Mouse (Mus musculus) myocyte (in vitro differentiated cells): ENCODE results near the gene Txndc2. TPM values are rescaled to one million over a fixed set of nuclear protein-coding genes. Genes with fewer than 3 reads are reported as not detected.
A peak's percentile ranks its signal among the peaks of the same experiment; 100 is the strongest.

ENCODE experiments used
- H3K27me3 ChIP-seq: one replicate; pipeline ENCODE4 v1.6.1; 2011; ENCODE audit not compliant: control insufficient read depth, insufficient read depth, insufficient read length
- H3K36me3 ChIP-seq: one replicate; pipeline ENCODE4 v1.6.1; 2011; ENCODE audit not compliant: control insufficient read depth, insufficient read depth
- H3K4me2 ChIP-seq: one replicate; pipeline ENCODE4 v1.6.1; 2011; ENCODE audit warnings: low read depth, control low read depth
- H3K4me3 ChIP-seq: one replicate; pipeline ENCODE4 v1.5.1; 2011; ENCODE audit warnings: mild to moderate bottlenecking, control low read depth, moderate library complexity
- H3K79me2 ChIP-seq: one replicate; pipeline ENCODE4 v1.6.1; 2011; ENCODE audit not compliant: control insufficient read depth, insufficient read depth
- H3ac ChIP-seq: one replicate; pipeline ENCODE4 v1.6.1; 2011; ENCODE audit not compliant: control insufficient read depth, insufficient read length
- CEBPB ChIP-seq: IDR thresholded peaks from 2 replicates; pipeline ENCODE4 v1.6.1; 2011; ENCODE audit warnings: mild to moderate bottlenecking, moderate library complexity; ENCODE audit not compliant: poor library complexity, insufficient read depth, severe bottlenecking
- E2F4 ChIP-seq: IDR thresholded peaks from one replicate; pipeline ENCODE4 v1.6.1; 2011; ENCODE audit warnings: mild to moderate bottlenecking, control low read depth, moderate library complexity; ENCODE audit not compliant: insufficient read depth
- MAX ChIP-seq: IDR thresholded peaks from one replicate; pipeline ENCODE4 v1.6.1; 2011; ENCODE audit warnings: low read depth, mild to moderate bottlenecking, control low read depth
- MYOD1 ChIP-seq, 3 experiments: IDR thresholded peaks; one replicate each; pipeline ENCODE4 v1.6.1; 2011; ENCODE audit warnings: control low read depth in 2 of 3, low read depth in 2 of 3, mild to moderate bottlenecking in 2 of 3, moderate library complexity in 1 of 3; ENCODE audit not compliant: insufficient read length in 2 of 3, control insufficient read depth in 1 of 3
- MYOG ChIP-seq, 3 experiments: IDR thresholded peaks; one replicate each; pipeline ENCODE4 v1.6.1; 2011; ENCODE audit warnings: control low read depth in 2 of 3, low read depth in 2 of 3, mild to moderate bottlenecking in 2 of 3; ENCODE audit not compliant: insufficient read length in 2 of 3, control insufficient read depth in 1 of 3, insufficient read depth in 1 of 3
- POLR2A ChIP-seq: IDR thresholded peaks from one replicate; pipeline ENCODE4 v1.6.1; 2011; ENCODE audit warnings: low read depth, mild to moderate bottlenecking, control low read depth, moderate library complexity; ENCODE audit not compliant: insufficient read length
- POLR2AphosphoS2 ChIP-seq: IDR thresholded peaks from one replicate; pipeline ENCODE4 v1.6.1; 2011; ENCODE audit warnings: low read depth, control low read depth; ENCODE audit not compliant: insufficient read length
- REST ChIP-seq: IDR thresholded peaks from one replicate; pipeline ENCODE4 v1.6.1; 2011; ENCODE audit warnings: mild to moderate bottlenecking, control low read depth, moderate library complexity; ENCODE audit not compliant: insufficient read depth, insufficient read length
- SRF ChIP-seq: IDR thresholded peaks from one replicate; pipeline ENCODE4 v1.6.1; 2011; ENCODE audit warnings: low read depth; ENCODE audit not compliant: control insufficient read depth, insufficient read length
- TCF12 ChIP-seq: IDR thresholded peaks from one replicate; pipeline ENCODE4 v1.6.1; 2011; ENCODE audit warnings: mild to moderate bottlenecking, control low read depth; ENCODE audit not compliant: poor library complexity, insufficient read depth, severe bottlenecking
- TCF3 ChIP-seq: IDR thresholded peaks from one replicate; pipeline ENCODE4 v1.6.1; 2011; ENCODE audit warnings: low read depth, control low read depth; ENCODE audit not compliant: insufficient read length
- USF1 ChIP-seq: IDR thresholded peaks from one replicate; pipeline ENCODE4 v1.6.1; 2011; ENCODE audit warnings: low read depth, mild to moderate bottlenecking, control low read depth, moderate library complexity
- polyA plus RNA-seq: library from polyadenylated mRNA; unstranded; fragments of >200 nt; fragmentation: generic; extraction: Trizol; gene quantifications from one replicate; pipeline ENCODE4 v1.2.1, GENCODE M21; 2012; ENCODE audit warnings: missing spikeins

Txndc2 gene
- polyA plus RNA-seq, 1 experiment = 0.04 TPM

DNA sequence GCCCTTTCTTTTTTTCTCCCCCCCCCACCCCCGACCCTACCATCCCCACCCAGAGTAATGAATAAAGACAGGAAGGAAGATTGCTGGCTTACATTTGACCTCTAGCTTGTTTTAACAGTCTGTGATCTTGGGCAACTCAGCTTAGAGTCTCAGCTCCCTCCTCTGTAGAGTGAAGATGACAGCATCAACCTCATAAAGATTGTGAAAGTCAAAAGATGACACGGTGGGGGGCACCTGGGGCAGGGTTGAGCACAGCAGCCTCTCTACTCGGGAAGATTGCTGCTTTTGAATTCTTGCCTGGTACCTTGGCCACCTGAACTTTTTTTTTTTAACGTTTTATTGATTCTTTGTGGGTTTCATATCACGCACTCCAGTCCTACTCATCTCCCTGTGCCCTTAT, 6.0 kb upstream of the Txndc2 start:
- H3K4me2 ChIP-seq = no peak overlapping the region
- H3K4me3 ChIP-seq = no peak overlapping the region
- H3ac ChIP-seq = no peak overlapping the region
- H3K36me3 ChIP-seq = peaks cover 8% of the 10 kb centered on the region
- TF ChIP-seq REST (no peak), MAX (no peak), MYOG (IDR thresholded peaks at IDR 0.05; ENCODE audit: control insufficient read depth in 1 of 3, insufficient read depth in 1 of 3, insufficient read length in 2 of 3, low read depth in 2 of 3) (no peak), CEBPB (no peak), TCF3 (no peak), TCF12 (no peak), POLR2AphosphoS2 (no peak), E2F4 (no peak), USF1 (no peak), POLR2A (no peak), MYOD1 (IDR thresholded peaks at IDR 0.05; ENCODE audit: control insufficient read depth in 1 of 3, insufficient read length in 2 of 3, low read depth in 2 of 3) (no peak), SRF (no peak)
- H3K79me2 ChIP-seq = no peaks in the 10 kb centered on the region
- H3K27me3 ChIP-seq = no peaks in the 10 kb centered on the region

DNA sequence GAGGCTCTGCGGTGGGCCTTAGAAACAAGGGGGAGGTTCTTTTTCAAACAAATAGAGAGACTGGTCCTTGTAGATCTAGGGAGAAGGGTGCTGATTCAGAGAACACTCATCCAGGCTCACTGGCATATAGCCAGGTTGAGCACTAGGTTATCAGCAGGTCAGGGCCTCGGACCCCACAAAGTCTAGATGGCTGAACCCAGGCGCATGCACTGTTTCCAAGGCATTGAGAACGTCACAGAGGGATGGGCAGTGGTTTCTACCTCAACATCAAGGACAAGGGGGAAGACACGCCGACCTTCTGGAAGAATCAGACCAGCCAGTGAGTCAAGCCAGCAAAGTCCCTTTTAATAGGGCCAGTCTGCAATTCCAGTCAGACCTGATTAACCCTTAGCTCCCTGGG, 5.3 kb upstream of the Txndc2 start:
- H3K27me3 ChIP-seq = no peaks in the 10 kb centered on the region
- H3K36me3 ChIP-seq = peaks cover 6% of the 10 kb centered on the region
- no peak overlapping the region for H3ac ChIP-seq
- H3K79me2 ChIP-seq = no peaks in the 10 kb centered on the region
- no peak overlapping the region for H3K4me3 ChIP-seq
- no peak for TF ChIP-seq MAX
- no peak for TF ChIP-seq REST
- TF ChIP-seq TCF3 = no peak
- TF ChIP-seq POLR2AphosphoS2 = no peak
- TF ChIP-seq USF1 = no peak
- no peak for TF ChIP-seq POLR2A
- TF ChIP-seq E2F4 = no peak
- no peak for TF ChIP-seq SRF
- TF ChIP-seq TCF12 = no peak
- no peak for TF ChIP-seq CEBPB
- no peak for TF ChIP-seq MYOG (IDR thresholded peaks at IDR 0.05; ENCODE audit: control insufficient read depth in 1 of 3, insufficient read depth in 1 of 3, insufficient read length in 2 of 3, low read depth in 2 of 3)
- TF ChIP-seq MYOD1 (IDR thresholded peaks at IDR 0.05; ENCODE audit: control insufficient read depth in 1 of 3, insufficient read length in 2 of 3, low read depth in 2 of 3) = no peak
- H3K4me2 ChIP-seq = no peak overlapping the region

DNA sequence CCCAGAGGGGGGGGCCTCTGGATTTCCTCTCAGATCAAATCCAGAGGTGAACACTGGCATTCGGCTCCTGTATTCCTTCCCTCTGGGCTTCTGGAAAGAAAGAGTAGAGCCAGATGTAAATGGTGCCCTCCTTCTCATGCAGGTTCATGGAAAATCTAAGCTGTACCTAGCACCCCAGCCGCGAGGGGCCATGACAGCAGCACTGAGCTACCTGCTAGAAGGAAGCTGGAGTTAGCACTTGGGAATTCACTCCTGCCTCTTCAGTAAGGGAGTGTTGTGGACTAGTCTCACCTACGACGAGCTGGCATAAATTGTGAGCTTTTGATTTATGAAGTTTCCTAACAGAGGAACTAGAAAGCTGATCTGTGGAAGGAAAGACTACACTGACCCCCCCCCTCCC, 1.6 kb upstream of the Txndc2 start:
- Histone ChIP-seq H3K4me2 (peak overlapping the region; percentile 31), H3K27me3 (no peaks in the 10 kb centered on the region), H3K36me3 (no peaks in the 10 kb centered on the region), H3ac (no peak overlapping the region), H3K79me2 (no peaks in the 10 kb centered on the region), H3K4me3 (no peak overlapping the region)
- no peak for TF ChIP-seq SRF
- TF ChIP-seq MYOD1 (IDR thresholded peaks at IDR 0.05; ENCODE audit: control insufficient read depth in 1 of 3, insufficient read length in 2 of 3, low read depth in 2 of 3) = no peak
- no peak for TF ChIP-seq MYOG (IDR thresholded peaks at IDR 0.05; ENCODE audit: control insufficient read depth in 1 of 3, insufficient read depth in 1 of 3, insufficient read length in 2 of 3, low read depth in 2 of 3)

DNA sequence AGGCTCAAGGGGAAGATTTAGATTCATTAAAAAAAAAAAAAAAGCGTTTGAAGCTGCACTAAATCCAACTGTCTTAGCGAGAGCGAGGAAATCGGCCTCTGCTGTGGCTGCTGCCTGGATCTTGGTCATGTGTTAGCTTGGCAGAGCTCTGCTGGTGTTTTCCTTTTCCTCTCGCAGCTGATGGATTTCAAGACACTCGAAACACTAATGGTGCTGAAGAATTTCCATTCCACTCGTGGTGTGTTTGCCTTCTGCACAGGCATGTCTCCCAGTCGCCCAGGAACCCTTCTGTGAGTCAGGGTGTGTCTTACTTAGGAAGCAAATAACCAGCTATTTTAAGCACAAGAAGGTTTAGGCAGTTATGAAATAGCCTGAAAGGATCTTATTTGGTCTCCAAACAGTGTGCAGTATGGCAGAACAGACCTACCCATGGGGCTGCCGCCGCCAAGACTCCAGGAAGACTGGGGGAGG, 1.1 kb upstream of the Txndc2 start:
- TF ChIP-seq POLR2A (no peak), REST (no peak), TCF12 (no peak), MYOG (IDR thresholded peaks at IDR 0.05; ENCODE audit: control insufficient read depth in 1 of 3, insufficient read depth in 1 of 3, insufficient read length in 2 of 3, low read depth in 2 of 3) (no peak), MYOD1 (IDR thresholded peaks at IDR 0.05; ENCODE audit: control insufficient read depth in 1 of 3, insufficient read length in 2 of 3, low read depth in 2 of 3) (no peak), E2F4 (no peak), TCF3 (no peak), USF1 (no peak), MAX (no peak), POLR2AphosphoS2 (no peak), SRF (no peak), CEBPB (no peak)
- peak overlapping the region; percentile 31 for H3K4me2 ChIP-seq
- H3K4me3 ChIP-seq = no peak overlapping the region
- H3ac ChIP-seq = no peak overlapping the region
- H3K27me3 ChIP-seq = no peaks in the 10 kb centered on the region
- H3K79me2 ChIP-seq = no peaks in the 10 kb centered on the region
- H3K36me3 ChIP-seq = no peaks in the 10 kb centered on the region

DNA sequence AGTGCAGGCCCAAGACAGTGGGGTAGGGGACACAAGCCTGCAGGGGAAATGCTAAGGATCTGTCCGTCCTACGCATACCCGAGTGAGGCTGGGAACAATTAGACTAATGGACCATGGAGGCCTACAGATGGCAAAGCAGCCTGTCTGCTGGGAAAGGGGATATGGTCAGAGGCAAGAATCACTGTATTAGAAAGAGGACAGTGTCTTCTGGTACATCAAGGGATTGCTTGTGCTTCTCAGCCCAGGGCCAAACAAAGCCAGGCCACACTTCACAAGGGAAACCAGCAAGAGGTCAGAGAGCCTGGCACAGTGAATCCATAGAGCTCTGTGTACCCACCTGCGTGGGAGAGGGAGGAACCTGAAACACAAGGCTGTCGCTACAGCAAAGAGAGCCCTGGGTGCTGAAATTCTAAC, 617 bp upstream of the Txndc2 start:
- H3K27me3 ChIP-seq = no peaks in the 10 kb centered on the region
- no peak for TF ChIP-seq E2F4
- TF ChIP-seq SRF = no peak
- no peak for TF ChIP-seq POLR2AphosphoS2
- TF ChIP-seq MYOD1 (IDR thresholded peaks at IDR 0.05; ENCODE audit: control insufficient read depth in 1 of 3, insufficient read length in 2 of 3, low read depth in 2 of 3) = no peak
- no peak for TF ChIP-seq MAX
- TF ChIP-seq CEBPB = no peak
- no peak for TF ChIP-seq TCF12
- no peak for TF ChIP-seq TCF3
- no peak for TF ChIP-seq REST
- TF ChIP-seq USF1 = no peak
- TF ChIP-seq POLR2A = no peak
- no peaks in the 10 kb centered on the region for H3K79me2 ChIP-seq
- H3K4me3 ChIP-seq = no peak overlapping the region
- no peaks in the 10 kb centered on the region for H3K36me3 ChIP-seq
- peak overlapping the region; percentile 30 for H3K4me2 ChIP-seq
- no peak overlapping the region for H3ac ChIP-seq
